Mouse (Mus musculus) erythroid progenitor cell, adult 5-6 weeks (primary cell): ENCODE data around the gene Hist1h3f. TPM values are rescaled to one million over a fixed set of nuclear protein-coding genes. Genes with fewer than 3 reads are reported as not detected.
"Not testable (repeated sequence)": the region's sequence is repeated elsewhere in the genome, so short reads cannot be mapped to it uniquely, and the experiment has no call there.

ENCODE experiments used
- ATAC-seq: replicated peaks from 2 replicates; pipeline ENCODE4 v1.8.0; 2016; ENCODE audit warnings: moderate number of reproducible peaks, mild to moderate bottlenecking, moderate TSS enrichment, inconsistent platforms; ENCODE audit not compliant: poor library complexity, low FRiP score, severe bottlenecking
- total RNA-seq, 2 experiments: library from RNA; stranded (forward) in 1 of 2; stranded (reverse) in 1 of 2; fragments of 150-400 nt in 1 of 2; fragments of 186-747, 209-891 nt in 1 of 2; gene quantifications; 2 replicates each; pipeline versions ENCODE4 v1.2.3 to v1.2.4; 2015 to 2017; ENCODE audit warnings: low replicate concordance in 2 of 2

Gene Hist1h3f
- total RNA-seq, 2 experiments from 2014 or later, result 158 to 262 TPM

- peak; percentile 70 for ATAC-seq
Observed at GRCm38 (mm10) chr13:23535137-23536075, 8.4 kb upstream of the Hist1h3f start, which contains the start of gene Hist1h3g. Hist1h3g (plus strand) TSS chr13:23535422.

- ATAC-seq, result no peak
Observed at GRCm38 (mm10) chr13:23536076-23536822, 7.6 kb upstream of the Hist1h3f start.

DNA sequence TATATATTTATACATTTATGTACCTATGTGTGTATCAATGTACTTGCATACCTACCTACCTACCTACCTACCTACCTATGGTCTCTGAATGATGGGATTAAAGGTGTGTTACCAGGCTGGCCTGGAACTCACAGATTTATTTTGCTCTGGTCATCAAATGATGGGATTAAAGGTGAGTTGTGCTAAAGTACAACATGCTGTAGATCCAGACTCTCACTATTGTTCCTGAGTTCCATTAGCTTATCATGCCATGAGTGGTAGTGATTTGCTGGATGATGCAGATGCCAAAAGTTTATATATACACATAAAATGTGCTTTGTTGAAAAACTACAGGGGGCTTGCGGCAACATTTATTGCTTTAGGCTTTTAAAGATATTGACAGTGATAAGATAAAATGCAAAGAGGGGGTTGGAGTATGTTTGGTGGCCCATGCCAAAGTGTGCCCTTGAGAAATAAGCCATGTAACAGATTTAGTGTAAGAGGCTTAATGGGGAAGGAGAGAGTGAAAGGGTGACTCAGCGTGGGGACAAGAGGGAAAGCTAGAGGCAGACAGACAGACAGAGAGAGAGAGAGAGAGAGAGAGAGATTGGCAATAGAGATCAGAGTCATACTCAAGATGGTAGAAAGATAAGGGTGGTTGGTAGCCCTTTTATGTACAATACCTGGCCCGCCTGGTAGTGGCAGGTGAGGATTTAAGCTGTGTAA lies 6.7 kb upstream of the Hist1h3f start:
- ATAC-seq, result no peak

- ATAC-seq, result no peak
Observed at GRCm38 (mm10) chr13:23538249-23538648, 5.6 kb upstream of the Hist1h3f start.

DNA sequence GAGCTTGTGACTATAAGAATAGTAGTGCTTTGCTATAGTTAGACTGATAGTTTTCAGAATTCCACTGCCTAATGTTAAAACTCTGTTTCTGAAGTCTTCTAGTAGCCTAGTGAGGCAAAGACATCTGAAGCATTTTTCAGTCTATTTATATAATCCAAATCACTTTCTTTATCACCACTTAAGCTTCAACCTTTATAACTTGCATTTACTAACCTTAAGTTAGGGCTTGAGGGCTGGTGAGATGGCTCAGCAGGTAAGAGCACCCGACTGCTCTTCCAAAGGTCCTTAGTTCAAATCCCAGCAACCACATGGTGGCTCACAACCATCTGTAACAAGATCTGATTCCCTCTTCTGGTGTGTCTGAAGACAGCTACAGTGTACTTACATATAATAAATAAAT lies 4.0 kb upstream of the Hist1h3f start:
- ATAC-seq, result not testable (repeated sequence)

DNA sequence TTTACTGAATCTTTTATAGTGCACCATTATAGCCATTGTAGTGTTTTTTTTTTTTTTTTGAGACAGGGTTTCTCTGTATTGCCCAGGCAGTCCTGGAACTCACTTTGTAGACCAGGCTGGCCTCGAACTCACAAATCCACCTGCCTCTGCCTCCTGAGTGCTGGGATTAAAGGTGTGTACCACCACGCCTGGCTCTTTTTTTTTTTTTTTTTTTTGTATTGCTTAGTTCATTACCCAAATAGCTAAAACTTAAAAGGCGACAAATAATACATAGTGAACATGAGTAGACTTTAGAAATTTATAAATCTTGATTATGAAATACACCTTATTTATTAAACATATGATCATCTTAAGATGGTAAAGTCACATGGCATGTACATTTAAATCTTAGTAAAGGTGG lies 2.4 kb upstream of the Hist1h3f start:
- ATAC-seq, result no peak

- ATAC-seq, result not testable (repeated sequence)
Observed at GRCm38 (mm10) chr13:23542225-23542980, 1.4 kb upstream of the Hist1h3f start.

DNA sequence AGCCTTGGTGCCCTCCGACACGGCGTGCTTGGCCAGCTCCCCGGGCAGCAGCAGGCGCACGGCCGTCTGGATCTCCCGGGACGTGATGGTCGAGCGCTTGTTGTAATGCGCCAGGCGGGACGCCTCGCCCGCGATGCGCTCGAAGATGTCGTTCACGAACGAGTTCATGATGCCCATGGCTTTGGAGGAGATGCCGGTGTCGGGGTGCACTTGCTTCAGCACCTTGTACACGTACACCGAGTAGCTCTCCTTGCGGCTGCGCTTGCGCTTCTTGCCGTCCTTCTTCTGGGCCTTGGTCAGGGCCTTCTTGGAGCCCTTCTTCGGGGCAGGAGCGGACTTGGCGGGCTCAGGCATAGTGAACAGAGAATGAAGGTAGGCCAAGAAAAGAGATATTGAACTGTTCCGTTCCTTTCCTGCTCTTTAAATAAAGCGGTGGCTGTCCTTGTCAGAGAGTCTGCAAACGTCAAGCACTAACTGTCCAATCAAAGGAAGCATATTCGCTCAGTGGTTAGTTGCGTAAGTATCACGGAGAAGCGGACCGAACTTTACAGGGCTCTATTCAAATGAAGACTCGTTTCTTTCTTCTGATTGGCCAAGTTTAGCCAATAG lies 749 bp upstream of the Hist1h3f start, which contains the start of gene Hist1h2bh:
TSS of gene Hist1h2bh (minus strand) at position 394 of the 609 bp plus-strand sequence.
- ATAC-seq, result peak; percentile 84

DNA sequence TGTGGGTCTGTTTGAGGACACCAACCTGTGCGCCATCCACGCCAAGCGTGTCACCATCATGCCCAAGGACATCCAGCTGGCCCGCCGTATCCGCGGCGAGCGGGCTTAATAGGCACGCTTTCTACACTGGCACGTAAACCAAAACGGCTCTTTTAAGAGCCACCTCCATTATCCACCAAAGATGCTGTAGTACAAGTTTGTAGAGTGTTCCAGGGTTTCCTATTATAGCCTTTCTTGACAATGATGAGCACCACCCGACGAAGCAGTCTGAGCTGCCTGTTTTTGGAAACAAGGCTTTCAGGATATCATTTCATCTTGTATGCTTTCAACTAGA lies 902 bp downstream of the Hist1h3f start:
- peak; percentile 44 for ATAC-seq

DNA sequence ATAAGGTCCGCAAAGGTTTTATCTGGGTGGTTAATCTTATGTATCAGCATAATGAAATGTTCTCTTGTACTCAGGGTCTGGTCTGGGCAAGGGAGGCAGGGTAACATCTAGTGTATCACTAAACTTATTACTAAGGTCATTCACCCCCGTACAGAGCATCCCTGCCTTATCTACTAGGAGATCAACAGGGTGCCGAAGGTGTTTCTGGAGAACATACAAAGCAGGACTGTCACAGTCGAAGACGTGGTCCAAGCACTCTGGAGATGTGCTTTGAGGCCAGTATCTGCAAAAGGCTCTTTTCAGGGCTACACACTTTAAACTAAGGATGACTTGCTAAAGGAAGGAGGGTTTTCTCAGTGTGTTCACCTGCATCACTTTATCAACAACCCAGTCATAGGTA lies 2.8 kb downstream of the Hist1h3f start:
- ATAC-seq, result no peak

DNA sequence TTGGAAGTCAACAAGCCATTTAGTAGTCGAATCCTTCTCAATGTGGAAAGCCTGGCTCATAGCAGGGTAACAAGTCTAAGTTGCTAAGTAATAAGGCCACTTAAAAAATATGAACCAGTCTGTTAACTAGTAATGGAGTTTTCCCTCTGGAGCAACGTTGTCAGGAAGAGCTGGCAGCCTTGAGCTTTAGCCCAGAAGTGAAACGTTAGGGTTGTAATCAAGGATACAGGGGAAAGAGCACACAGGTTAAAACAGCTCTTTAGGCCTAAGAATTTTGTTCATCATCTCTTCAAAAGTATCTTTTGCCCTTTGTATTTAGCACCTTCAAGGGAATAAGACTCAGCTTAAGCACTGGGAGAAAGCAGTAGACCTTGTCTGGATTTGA lies 6.9 kb downstream of the Hist1h3f start:
- ATAC-seq, result peak; percentile 12

DNA sequence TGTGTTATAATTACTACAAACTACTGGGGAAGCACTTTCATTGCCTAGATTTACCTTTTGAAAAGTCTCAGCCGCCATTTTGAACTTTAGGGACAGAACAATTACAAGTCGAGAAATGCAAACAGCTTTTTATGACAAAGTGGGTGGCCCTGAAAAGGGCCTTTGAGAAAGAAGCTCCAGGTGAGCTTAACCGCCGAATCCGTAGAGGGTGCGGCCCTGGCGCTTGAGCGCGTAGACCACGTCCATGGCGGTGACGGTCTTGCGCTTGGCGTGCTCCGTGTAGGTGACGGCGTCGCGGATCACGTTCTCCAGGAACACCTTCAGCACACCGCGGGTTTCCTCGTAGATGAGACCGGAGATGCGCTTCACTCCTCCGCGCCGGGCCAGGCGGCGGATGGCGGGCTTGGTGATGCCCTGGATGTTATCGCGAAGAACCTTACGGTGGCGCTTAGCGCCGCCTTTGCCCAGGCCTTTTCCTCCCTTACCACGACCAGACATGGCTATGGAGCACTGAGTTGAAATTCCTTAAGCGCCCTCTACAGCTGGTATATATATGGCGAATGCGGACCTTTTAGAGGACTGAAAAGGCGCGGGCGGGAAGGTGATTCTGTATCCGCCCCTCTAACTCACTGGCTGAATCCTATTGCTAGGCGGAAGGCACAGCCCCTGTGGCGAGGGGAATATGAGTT lies 7.4 kb downstream of the Hist1h3f start, which contains the start of gene Hist1h4f:
TSS of gene Hist1h4f (minus strand) at position 503 of the 689 bp plus-strand sequence.
- ATAC-seq, result peak; percentile 52

DNA sequence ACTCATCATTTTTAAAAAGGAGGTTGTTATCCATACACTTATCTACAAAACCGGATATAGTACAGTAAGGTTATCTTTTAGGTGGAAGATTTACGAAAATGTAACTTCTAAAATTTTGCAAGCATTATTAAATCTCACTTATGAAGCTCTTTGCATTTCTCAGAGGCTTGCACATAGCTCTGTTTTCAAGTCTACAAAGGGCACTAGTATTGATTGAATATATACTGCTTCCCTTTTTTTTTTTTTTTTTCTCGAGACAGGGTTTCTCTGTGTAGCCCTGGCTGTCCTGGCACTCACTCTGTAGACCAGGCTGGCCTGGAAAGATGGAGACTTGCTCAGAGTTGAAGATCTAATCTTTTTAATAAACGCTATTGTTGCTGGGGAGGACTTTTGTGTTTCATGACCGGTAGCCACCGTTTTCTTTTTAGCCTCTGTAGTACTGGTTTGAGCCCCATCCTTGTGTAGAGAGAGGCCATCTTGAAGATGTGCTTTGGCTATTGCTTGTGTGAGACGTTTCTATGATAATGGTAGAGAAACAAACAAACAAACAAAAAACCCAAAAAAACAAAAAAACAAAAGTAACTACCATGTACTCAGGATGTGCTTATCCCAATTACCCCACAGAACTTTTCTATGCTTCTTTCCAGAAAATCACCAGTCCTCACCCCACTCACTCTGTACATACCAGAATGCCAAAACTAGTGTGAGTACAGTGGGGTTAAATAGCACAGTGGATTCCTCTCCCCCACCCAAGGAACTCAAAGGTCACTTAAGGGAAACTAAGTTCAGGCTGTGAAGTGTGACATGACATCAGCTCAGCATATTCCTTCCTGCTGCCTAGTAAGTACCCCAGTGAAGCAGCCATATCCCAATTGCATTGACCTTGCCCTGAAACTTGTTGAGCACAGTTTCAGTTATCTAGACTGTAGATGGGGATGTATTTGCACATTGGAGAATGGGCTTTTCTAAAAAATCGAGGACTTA lies 8.4 kb downstream of the Hist1h3f start:
- no peak for ATAC-seq

DNA sequence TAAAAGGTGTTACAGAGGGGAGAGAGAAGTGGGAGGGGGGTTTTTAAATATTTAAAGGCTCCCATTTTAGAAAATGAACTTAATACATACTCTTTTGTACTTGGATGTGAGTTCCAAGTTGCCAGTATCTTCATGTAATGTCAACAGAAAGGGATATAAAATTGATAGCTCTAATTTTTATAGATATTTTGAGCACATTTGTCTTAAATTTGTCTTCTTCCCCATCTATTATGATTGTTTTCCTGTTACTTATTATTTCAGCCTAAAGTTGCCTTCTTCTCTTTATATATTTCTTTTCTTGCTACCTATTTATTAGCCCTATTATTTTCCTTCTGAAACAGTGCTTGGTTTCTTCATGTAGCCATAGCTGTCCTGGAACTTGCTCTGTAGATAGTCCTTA lies 9.1 kb downstream of the Hist1h3f start, which contains the start of gene Hist1h1d:
TSS of gene Hist1h1d (plus strand) at position 301 of the 400 bp plus-strand sequence.
- ATAC-seq, result no peak

DNA sequence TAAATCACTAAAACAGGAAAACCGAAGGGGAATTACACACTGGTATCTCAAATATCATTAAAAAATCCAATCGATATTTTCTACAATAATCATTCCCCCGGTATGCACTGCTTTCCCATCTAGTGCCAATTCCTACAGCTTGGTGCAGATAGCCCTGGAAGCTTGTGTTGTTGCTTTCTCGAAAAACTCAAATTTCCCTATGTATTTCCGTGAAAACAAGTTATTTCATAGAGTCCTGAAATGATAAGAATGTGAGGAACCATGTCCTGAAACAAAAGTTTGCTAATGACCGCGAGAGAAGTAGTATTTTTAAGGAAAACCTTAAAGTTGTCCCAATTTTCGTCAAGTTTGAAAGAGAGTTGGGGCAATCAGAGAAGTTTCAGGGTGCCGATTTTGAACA lies 10.5 kb downstream of the Hist1h3f start:
- ATAC-seq, result no peak

GRCm38 (mm10) chr13:23554925-23555838 lies 11.3 kb downstream of the Hist1h3f start:
- peak; percentile 51 for ATAC-seq
